Mouse (Mus musculus): Measurements from ENCODE around the gene Pkp1.

Pkp1 gene

DNA sequence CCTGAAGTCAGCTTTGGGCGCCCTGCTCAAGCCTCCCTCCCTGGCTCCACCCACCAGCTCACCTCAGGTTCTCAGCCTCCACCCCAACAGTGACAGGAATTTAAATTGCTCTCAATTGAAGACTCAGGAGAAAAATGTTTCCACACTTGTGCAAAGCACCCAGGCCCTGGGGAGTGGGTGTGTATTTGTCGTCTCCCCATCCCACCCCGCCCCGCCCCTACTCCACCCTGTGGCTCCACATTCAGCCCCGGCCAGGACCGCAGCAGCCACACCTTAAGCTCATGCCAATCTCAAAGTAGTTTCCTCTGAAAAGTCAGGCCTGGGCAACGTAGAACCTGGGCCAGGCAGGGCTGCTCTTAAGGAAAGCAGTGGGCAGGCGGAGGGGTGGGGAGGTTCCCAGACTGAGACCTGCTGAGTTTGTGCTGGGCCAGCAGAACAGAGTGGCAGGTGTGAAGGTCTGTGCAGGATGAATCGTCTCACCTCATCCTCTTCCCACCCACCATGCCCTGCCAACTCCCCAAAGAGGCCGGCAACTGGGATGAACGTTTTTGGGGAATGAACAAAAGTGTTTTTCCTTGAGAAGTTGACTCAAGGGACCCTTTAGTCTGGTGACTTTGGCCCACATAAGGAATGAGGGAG, 61.8 kb downstream of the Pkp1 start:
- in situ Hi-C loops (cut with MboI, MseI), result loop anchor here (10.0 kb wide), 2 partner anchors 618 to 1562 kb away; no protein-coding TSS in a partner anchor

DNA sequence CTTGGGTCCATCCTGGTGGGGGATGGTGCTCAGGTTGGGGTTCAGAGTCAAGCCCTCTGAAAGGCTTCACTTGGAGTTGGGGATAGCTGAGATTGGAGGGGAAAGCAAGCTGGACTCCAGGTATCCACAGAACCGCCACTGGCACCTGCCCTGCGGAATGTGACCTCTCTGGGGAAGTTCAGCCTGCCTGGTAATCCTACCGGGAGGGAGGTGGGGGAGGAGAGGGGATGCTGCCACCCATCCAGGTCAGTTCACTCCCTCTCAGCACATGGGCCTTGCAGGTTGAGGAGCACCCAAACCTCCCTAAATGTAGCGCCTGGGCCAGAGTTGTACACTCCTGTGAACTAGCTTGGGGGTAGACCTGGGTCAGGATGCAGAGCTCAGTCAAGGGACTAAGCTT, 62.9 kb downstream of the Pkp1 start:
- in situ Hi-C loops (cut with MboI, MseI), result loop anchor here (10.0 kb wide), 2 partner anchors 619 to 1561 kb away; no protein-coding TSS in a partner anchor

DNA sequence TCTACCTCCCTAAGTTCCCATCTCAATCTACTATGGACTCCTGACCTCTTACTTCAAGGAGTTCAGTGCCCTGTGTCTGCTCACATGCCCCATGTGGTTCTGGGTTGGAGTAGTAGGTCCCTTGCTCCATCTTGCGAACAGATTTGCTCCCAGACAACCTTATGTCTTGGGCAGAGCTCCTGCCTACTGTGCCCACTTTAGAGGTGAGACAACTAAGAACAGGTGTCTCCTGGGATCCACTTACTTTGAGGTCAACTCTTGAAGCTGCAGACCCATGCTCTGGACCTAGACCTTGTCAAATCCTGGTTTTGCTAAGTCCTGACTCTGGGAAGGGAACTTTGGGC, 63.7 kb downstream of the Pkp1 start:
- in situ Hi-C loops (cut with MboI, MseI), result loop anchor here (10.0 kb wide), 2 partner anchors 619 to 1561 kb away; no protein-coding TSS in a partner anchor

DNA sequence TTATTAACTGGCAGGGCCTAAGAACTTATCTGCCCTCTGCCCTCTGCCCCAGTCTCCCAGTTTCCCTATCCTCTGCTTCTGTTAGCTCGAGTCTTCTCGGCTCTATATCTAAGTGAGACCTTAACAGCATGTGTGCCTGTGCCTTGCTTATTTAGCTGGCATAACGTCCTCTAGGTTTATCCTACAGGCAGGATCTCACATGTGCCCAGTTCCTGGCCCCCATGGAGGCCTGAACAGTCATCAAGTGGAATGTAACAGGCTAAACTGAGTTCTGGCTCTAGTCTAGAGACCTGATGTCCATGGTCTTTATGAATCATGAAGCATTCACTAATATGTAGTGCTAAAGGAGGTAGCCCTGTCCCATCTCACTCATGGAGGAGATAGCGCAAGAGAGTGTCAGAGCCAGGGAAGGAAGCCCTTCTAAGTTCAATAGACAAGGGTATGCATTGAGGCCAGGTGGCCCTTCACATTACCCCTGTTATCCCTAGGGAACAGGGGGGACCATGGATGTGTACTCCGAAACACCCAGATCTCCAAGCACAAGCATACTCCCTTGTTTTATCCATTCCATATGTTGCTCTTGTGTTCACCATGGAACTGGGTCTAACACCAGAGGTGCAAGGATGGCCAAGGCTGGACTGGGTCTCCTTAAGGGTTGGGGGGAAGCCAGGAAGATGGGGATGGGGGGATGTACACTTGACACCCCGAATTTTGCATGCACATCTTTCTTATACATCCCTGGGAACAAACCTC, 64.2 kb downstream of the Pkp1 start:
- in situ Hi-C loops (cut with MboI, MseI), result loop anchor here (10.0 kb wide), 2 partner anchors 620 to 1560 kb away; no protein-coding TSS in a partner anchor

DNA sequence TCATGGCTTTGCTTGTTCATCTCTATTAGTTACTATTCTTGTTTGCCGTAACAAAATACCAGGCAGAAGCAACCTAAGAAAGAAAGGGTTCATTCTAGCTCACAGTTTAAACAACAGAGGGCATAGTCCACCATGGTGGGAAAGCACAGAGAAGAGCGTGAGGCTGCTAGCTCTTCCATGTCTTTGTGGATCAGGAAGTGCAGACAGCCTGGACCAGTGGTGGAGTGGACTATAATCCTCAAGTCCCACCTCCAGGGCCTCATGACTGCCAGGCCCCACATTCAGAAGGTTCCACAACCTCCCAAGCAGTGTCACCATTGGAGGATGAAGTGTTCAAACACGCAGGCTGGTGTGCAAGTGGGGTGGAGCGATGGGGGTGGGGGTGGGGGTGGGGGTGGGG, 65.8 kb downstream of the Pkp1 start:
- in situ Hi-C loops (cut with MboI, MseI), result loop anchor here (10.0 kb wide), 2 partner anchors 622 to 1558 kb away; no protein-coding TSS in a partner anchor

DNA sequence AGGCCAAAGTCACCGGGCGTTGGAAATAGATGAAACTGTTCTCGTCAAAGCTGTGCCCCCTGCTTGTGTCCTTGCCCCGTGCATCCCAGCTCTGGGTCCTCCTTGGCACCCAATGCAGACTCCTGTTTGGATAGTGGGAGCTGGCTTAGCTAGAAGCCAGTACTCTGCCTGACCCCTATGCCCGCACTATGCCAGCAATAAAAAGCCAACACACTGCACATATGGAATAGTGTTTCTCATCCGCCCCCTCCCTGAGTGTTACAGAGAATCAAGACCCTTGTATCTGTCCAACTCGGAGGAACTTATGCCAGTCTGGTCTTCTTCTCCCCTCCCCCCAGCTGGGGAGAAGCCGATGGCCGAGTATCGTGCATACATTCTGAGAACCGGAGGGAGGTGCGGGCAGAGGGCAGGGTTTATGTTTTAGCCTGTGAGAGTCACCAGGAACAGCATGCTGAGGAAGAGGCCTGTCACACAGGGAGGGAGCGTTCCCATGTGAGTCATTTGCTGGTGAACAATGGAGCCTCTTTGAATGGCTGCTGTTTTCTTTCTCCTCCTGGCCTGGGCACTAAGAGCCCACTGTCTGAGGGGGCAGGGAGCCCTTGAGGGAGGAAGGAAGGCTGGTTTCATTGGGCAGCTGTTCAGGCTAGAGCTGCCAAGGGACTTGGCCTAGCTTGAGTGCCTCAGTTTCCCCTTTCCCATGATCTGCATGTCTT, 66.8 kb downstream of the Pkp1 start:
- in situ Hi-C loops (cut with MboI, MseI), result loop anchor here (10.0 kb wide), 2 partner anchors 623 to 1557 kb away; no protein-coding TSS in a partner anchor

DNA sequence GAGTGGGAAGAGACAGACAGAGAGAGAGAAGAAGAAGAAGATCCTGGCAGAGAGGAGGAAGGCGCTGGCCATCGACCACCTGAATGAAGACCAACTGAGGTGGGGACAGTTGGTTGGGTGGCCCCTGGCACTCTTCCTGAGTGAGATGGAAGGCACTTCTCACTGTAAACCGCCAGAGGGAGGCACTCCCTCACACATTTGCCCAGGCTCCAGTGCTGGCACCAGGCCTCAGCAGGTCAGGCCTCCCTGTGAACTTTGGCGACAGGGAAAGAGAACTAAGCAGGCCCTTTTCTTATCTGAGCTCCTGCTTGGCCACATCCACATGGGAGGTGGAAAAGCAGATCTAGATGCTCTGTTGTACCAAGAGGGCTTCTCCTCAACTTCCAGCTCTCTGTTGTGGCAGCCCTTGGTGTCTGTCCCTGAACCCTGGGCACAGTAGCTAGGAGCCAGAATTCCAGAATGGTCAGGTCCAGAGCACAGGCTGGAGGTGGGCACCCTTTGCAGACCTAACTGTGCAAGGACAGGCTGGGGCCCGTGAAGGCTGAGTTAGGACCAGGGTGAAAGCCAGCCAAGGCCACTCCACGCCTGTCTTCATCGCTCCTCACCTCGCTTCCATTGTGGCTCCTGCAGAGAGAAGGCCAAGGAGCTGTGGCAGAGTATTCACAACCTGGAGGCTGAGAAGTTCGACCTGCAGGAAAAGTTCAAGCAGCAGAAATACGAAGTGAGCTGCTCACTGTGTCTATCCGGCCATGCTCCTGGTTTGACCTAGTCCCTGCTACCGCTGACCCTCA, 68.1 kb downstream of the Pkp1 start:
- in situ Hi-C loops (cut with MboI, MseI), result loop anchor here (10.0 kb wide), 2 partner anchors 624 to 1556 kb away; no protein-coding TSS in a partner anchor

DNA sequence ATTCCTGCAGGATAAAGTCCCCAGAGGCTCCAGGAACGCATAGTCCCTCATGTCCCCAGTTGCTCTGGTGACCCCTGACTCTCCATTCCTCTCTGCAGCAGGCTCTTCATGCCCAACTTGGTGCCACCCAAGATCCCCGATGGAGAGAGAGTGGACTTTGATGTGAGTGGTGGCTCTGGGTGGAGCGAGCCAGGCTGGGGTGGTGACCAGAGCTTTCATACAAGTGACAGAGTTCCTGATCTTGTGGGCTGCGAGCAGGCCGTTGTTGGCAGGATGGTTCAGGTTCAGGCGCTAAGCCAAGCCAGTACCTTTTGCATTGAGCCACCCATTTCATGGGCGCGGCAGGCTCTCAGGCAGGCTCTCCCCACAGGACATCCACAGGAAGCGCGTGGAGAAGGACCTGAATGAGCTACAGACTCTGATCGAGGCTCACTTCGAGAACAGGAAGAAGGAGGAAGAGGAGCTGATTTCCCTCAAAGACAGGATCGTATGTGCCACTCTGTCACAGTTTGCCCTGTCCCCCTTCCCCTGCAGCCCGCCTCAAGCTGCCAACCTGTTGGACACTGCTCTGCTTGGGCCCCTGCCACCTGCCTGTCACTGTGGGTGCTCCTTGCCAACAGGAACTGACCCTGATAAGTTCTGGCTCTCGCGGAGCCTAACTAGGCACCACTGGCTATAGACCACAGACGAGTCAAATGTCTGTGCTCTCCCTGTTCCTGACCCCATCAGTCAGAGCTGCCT, 71.2 kb downstream of the Pkp1 start:
- in situ Hi-C loops (cut with MboI, MseI), result no loop called here

DNA sequence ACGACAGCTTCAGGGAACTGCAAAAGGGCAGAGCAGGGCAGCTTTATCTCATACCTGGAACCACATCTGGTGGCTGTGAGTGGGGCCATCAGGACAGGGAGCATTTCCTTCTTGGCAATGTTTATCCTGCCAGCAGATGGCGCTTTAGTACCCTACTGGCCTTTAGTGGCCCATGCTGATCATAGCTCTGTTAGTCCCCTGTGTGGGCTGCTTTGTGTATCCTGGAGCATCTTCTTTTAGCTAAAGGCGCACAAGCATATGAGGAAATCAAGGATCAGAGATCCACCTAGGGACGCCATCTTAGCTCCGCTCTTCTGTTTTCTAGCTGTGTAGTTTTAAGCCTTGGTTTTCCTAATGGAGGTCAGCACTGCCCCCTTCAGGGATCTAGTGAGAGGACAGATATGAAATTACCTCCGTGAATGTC, 71.9 kb downstream of the Pkp1 start:
- in situ Hi-C loops (cut with MboI, MseI), result no loop called here

DNA sequence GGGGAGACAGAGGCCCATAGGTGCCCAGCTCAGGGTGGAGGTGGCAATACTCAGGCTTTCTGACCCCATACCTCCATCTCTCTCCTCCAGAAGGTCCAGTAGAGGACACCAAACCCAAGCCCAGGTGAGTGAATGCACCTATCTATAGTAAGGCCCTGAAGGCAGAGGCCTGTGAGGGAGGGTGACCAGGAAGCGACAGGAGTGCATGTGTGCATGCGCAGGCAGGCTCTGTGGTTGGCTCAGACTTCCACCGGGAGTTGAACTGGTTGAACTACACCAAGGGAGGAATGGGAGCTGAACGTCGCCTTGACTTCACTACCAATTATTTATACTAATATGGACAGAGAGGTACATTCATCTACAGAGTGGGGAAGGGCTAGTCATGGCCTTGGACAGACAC, 72.4 kb downstream of the Pkp1 start:
- in situ Hi-C loops (cut with MboI, MseI), result no loop called here

DNA sequence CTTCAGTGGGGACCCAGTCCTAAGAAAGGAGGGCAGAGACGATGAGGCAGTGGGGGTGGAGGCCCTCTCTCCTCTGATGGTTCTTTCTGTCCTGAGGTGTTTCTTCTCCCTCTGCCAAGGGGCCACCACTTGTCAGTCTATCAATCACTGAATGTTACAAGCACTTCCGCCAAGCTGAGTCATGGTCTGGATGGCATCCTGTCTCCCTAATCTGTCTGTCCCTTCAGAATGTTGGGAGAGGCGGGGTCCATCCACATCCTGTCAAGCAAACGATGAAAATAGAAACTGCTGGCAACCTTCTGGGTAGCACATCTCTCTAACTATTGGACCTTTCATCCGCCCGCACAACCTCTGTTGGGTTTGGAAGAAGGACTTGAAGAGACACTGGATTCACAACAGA, 74.5 kb downstream of the Pkp1 start:
- in situ Hi-C loops (cut with MboI, MseI), result no loop called here

DNA sequence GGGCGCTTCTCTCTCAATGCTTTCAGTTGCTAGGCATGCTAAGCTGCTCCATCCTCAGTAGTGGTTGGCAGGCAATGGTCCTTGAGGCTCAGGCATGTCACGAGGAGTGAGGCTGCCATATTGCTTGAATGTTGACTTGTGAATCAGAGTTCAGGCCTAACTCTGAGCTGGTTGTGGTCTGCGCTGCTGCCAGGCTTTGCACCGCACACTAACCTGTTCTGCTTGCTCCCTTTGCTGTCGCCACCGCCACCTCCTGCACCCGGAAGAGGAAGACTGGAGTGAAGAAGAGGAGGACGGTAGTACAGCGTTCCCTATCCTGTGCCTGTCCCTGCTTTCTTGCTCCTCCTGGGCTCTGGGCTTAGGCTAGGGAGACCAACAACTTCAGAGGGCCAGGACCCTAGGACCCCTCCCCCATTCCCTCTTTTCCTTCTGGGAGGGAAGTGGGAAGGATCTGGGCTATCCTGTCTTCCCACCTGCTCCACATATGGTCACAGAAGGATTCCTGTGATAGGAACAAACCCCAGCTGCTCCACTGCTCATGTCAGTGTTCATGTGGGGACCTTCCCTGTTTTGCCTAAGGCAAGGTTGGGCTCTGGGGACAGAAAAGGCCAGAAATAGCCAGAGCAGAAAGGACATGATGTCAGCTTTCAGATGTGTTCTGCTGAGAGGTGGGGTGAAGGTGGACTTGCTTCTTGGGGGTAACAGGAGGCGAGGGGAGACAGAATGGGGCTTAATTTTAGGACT, 75.3 kb downstream of the Pkp1 start:
- in situ Hi-C loops (cut with MboI, MseI), result no loop called here

DNA sequence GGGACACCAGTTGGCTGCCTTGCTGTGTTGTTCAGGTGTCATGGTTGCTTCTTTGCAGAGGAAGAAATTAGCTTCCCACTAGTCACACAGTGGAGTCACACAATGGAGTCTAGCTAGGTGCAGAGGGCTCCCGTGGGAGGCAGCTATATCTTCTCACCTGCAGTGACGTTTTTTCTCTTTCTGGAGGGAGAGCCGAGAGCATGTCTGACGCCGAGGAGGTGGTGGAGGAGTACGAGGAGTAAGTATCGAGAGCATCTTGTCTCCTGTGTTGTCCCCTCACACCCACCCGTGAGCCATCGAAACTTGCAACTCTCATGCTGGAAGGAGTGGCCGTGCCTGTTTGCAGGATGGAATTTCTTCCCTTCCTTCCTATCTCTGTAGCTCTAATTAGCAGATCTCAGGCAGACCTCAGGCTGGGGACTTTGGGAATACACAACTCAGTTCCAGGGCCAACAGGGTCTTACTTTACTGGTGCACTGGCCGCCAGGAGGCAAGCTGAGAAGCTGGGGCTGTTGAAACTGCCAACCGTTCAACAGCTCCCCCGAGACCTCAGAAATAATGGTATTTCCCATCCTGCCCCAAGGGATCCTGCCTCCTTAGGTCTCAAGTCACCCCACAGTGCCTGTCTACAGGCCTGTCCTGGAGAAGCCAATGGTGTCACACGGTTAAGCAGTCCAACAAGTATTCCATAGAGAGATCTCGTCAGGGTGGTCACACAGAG, 78.2 kb downstream of the Pkp1 start:
- in situ Hi-C loops (cut with MboI, MseI), result no loop called here

DNA sequence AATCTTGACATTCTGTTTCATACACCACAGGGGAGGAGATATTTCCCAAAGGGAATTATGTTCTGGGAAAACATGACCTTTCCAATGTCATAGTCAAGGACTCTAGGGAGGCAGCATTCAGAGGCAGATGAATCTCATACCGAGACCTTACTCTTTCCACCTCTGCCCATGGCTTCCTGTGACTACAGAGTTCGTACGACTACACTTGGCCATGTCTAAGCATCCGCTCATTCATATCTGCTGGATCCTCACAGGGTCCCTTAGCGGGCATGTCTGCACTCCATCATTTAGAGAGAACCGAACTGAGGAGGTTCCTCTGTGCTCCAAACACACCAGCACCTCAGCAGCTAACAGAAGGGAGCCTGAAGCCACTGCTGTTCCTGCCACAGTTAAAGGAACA, 79.9 kb downstream of the Pkp1 start:
- in situ Hi-C loops (cut with MboI, MseI), result no loop called here

DNA sequence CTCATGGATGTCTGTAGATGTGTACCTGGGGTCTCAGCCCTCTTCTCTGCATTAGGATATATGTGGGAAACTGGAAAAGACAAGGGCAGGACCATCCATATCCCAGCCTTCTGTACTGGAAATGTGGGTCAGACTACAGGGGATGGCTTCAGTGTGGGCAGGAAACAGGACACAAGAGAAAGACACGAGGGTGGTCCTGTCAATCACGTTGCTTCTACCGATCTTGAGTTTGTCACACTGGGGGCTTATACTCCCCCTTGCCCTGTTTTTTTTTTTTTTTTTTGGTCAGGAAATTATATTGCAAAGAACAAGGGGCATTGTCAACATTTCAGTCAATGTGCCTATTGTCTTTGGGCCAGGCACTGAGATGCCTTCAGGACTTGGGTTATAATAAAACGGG, 80.4 kb downstream of the Pkp1 start:
- in situ Hi-C loops (cut with MboI, MseI), result no loop called here

DNA sequence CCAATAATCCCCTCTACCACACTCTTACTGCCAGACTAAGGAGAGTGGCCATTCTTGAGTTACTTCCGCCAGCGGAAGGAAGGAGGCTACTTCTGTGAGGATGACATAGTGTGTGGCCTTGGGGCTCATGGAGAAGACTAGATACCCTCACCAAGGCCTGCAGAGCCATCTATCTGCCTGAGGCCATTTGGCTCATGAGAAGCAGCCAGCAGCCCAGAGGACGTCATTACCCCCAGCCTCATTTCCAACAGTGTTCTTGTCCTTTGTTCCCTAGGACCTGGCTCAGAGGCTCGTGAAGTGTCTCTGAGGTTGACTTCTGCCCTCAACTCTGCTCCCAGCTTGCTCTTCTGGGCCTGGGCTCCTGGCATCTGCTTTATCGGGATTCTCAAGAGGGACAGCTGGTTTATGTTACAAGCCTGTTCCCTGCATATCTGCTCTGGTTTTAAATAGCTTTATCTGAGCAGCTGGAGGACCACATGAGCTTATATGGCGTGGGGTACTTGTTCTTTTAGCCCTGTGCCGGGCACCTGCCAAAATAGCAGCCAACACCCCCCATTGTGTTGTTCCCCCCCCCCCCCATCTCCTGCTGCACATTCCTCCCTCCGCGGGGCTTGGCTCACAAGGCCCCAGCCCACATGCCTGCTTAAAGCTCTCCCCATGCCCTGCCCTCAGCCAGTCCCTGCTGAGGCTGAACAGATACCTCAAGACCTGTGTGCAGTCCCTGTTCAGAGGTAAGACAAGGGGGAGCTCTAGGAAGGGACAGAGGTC, 83.1 kb downstream of the Pkp1 start, which contains the start of gene Tnnt2:
Tnnt2 (plus strand) TSS at position 639 of the 768 bp plus-strand sequence.
- in situ Hi-C loops (cut with MboI, MseI), result no loop called here

DNA sequence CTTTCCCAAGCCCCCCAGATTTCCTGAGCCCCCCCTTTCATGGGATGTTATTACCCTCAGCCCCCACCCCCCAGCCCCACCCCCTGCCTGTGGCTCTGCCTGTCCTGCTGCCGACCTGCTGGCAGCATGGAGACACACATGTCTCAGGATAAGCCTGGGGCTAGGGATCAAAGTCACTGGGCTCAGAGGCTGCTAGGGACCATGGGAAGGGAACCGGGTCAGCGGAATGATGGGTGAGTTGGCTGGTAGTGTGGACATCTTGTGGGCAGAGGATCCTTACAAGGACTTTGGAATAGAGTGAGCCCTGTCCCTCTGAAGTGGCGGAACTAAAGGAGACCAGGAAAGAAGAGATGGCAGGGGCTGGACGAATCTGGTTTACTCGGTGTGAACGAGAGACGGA, 84.0 kb downstream of the Pkp1 start:
- in situ Hi-C loops (cut with MboI, MseI), result no loop called here

DNA sequence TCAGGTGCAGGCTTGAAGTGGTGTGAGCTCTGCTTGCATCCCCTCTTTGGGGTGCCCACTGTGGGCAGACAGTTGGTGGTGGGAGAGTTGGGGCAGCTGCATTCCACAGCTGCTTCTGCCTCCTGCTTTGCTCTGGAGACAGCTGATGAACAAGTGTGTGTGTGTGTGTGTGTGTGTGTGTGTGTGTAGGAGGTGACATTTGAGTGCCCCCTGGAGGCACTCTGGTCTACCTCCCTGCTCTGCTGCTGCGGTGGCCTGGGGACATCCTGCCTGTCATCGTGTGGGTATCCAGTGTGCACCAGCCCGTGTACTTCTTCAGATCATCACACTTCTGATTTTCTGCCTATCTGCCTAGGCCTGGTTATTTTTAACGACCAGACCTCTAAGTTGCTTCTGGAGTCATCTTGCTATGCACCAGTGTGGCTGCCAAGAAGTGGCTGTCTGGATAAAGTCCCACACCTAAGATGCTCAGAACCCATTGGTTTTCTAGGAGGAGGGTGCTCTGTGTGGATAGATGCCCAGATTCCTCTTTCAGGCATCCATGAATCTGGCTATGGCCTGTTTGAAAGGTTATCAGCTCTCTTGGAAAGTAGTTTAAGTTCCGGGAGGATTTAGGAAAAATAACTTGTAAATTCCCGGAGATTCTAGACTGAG, 84.7 kb downstream of the Pkp1 start:
- in situ Hi-C loops (cut with MboI, MseI), result no loop called here
